Mouse (Mus musculus) heart, adult 18-20 months (tissue): ENCODE measurements around the gene Pde11a. TPM values are rescaled to one million over a fixed set of nuclear protein-coding genes. Genes with fewer than 3 reads are reported as not detected.

Experiments
- DNase-seq, 2 experiments: peaks; one replicate each; pipeline ENCODE4 v3.0.0; 2021 to 2022; ENCODE audit warnings: mixed read lengths in 1 of 2
- total RNA-seq, 2 experiments: library from RNA; stranded (reverse); gene quantifications; 2 replicates each; pipeline ENCODE4 v1.2.3; 2021

Gene Pde11a
- total RNA-seq, 2 experiments from 2014 or later, result 2.1 to 3.7 TPM

GRCm38 (mm10) chr2:76158973-76159372, 179.6 kb downstream of the Pde11a start:
- no peak for DNase-seq

- no peak for DNase-seq
These were observed 197.4 kb downstream of the Pde11a start for GRCm38 (mm10) chr2:76141136-76141535.

GRCm38 (mm10) chr2:76132983-76133382, 205.6 kb downstream of the Pde11a start:
- DNase-seq, result no peak

- DNase-seq, result no peak
These were observed 208.5 kb downstream of the Pde11a start for GRCm38 (mm10) chr2:76129933-76130627.

GRCm38 (mm10) chr2:76129058-76129437, 209.5 kb downstream of the Pde11a start:
- no peak for DNase-seq

GRCm38 (mm10) chr2:76128105-76129057, 210.2 kb downstream of the Pde11a start:
- DNase-seq, result peak in 1 of 2 experiments; percentile 10

- DNase-seq, result no peak
These were observed 211.9 kb downstream of the Pde11a start for GRCm38 (mm10) chr2:76126651-76127050.

- no peak for DNase-seq
These were observed 213.8 kb downstream of the Pde11a start for GRCm38 (mm10) chr2:76124821-76125220.

GRCm38 (mm10) chr2:76122167-76122566, 216.4 kb downstream of the Pde11a start:
- DNase-seq, result no peak

- DNase-seq, result no peak
These were observed 218.7 kb downstream of the Pde11a start for GRCm38 (mm10) chr2:76119848-76120247.

- DNase-seq, result no peak
These were observed 220.1 kb downstream of the Pde11a start for GRCm38 (mm10) chr2:76118491-76118890.

- no peak for DNase-seq
These were observed 221.4 kb downstream of the Pde11a start for GRCm38 (mm10) chr2:76117219-76117618.

- peak; percentile 16 to 82 for DNase-seq
These were observed 222.9 kb downstream of the Pde11a start for GRCm38 (mm10) chr2:76115696-76116095.

- DNase-seq, result peak; percentile 9 to 38
These were observed 223.8 kb downstream of the Pde11a start for GRCm38 (mm10) chr2:76114734-76115133.

GRCm38 (mm10) chr2:76109653-76110052, 228.9 kb downstream of the Pde11a start:
- DNase-seq, result peak; percentile 13 to 18

GRCm38 (mm10) chr2:76101889-76102602, 236.5 kb downstream of the Pde11a start:
- DNase-seq, result no peak

- DNase-seq, result no peak
These were observed 238.0 kb downstream of the Pde11a start for GRCm38 (mm10) chr2:76100597-76100996.

- DNase-seq, result no peak
These were observed 238.7 kb downstream of the Pde11a start for GRCm38 (mm10) chr2:76099726-76100347.

- no peak for DNase-seq
These were observed 240.2 kb downstream of the Pde11a start for GRCm38 (mm10) chr2:76098381-76098780.

GRCm38 (mm10) chr2:76097847-76098246, 240.7 kb downstream of the Pde11a start:
- no peak for DNase-seq

GRCm38 (mm10) chr2:76097284-76097683, 241.3 kb downstream of the Pde11a start:
- DNase-seq, result no peak

GRCm38 (mm10) chr2:76095861-76096260, 242.7 kb downstream of the Pde11a start:
- no peak for DNase-seq
